Mouse (Mus musculus): ENCODE results near the gene Chst1.

Chst1 gene

DNA sequence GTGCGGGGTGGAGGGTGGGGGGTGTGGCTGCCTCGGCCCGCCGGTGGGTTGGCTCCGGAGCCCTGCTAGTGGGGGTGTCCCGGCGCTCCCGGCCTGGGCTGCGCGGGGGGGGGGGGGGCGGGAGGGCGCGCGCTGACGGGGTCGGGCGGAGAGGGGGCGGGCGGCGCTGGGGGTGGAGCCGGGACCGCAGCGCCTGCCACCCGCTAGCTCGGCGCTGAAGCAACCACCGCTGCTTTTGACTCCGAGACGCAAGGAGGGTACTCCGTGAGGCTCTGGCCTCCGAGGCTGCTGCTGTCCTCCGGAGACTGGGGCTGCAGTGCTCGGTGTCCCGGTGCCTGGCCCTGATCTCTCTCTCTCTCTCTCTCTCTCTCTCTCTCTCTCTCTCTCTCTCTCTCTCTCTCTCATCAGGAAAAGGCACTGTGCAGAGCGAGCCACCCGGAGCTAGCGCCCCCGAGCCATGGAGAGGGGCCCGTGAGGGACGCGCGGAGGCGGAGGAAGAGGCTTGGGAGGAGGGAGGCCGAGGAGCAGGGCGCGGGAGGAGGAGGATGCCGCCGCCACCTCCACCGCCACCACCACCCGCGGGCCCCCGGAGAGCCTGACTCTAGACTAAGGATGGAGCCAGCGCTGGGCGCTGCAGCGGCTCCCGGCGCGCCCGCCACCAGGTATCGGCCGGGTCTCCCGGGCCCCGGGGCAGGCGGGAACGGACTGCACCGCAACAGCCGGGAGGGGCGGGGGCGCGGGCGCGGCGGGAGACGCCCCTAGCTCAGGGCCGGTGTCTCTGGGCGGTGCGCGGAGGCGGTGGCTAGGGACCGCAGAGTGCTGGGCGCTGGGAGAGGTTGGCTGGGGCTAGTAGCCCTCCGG is at the start of gene Chst1:
Gene Chst1 (plus strand): TSS at position 221 of the 861 bp plus-strand sequence.
- DNase-seq (ENCODE audit: low read depth), result peak; percentile 5

DNA sequence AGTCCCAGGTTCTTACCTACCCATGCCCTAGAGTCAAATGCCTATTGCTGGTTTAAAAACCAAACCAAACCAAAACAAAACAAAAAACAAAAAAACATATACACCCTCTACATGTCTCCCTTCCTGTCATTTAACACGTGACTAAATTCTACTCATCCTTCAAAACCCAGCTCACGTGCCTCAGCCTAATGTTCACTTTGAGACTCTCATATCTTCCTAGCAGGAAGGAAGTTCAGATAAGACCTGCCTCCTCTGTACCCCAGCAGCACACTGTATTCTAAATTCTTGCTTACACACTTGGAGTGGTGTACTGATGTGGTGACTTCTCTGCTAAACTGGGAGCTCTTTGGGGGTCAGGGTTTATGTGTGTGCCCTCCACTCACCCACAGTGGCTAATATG is 49.5 kb upstream of the Chst1 start:
- DNase-seq (ENCODE audit: low read depth), result peak; percentile 9

DNA sequence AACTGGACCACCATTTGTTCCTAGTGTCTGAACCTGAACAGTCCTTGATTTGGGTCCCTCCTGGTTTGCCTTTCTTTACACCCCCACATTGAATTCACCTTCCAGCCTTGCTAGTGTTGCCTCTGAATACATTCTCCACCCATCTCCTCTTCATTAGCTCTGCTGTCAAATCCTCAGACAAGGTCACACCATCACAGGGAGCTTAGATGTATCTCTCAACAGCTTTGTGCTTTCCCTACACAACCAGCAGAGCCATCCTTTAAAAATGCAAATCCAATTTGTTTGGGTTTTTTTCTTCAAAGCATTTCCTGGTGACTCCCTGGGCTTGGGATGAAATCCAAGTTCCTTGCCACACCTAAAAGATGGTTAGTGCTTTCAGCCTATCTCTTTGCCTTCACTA is 45.0 kb upstream of the Chst1 start:
- DNase-seq (ENCODE audit: low read depth), result no peak

DNA sequence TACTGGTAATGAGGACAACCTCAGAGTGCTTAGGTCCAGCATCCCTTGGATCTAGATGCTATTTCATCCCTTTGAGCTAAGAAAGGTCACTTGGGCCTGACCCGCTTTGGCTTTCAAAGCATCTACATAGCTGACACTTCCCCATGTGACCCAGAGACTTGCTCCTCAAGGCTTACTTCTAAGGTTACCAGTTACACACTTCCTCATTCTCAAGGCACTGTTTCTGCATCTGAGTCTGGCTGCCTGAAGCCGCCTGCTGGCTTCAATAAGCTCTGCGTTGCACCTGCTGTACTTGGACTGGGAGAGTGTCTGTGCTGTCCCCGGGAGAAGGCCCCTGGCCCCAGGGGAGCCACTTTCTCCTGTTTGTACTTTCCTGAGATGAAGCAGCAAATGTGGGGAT is 36.6 kb upstream of the Chst1 start:
- no peak for DNase-seq (ENCODE audit: low read depth)

DNA sequence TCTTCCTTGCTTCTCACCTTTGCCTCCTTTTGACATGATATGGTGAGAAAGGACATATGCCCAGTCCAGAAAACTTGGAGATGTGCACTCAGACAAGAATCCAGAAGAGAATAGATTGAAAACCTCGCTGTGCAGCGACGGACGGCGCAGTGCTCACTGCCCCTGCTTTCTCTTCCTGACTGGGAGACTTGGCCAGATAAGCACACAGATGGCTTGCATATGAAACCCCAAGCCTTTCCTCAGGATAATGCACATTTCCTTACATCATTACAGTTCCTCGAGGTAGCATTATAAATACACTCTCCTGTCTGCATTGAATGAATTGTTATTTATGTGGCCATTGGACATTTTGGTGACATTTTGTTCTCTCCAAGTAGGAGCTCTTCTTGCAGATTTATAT is 28.9 kb upstream of the Chst1 start:
- DNase-seq (ENCODE audit: low read depth), result no peak

DNA sequence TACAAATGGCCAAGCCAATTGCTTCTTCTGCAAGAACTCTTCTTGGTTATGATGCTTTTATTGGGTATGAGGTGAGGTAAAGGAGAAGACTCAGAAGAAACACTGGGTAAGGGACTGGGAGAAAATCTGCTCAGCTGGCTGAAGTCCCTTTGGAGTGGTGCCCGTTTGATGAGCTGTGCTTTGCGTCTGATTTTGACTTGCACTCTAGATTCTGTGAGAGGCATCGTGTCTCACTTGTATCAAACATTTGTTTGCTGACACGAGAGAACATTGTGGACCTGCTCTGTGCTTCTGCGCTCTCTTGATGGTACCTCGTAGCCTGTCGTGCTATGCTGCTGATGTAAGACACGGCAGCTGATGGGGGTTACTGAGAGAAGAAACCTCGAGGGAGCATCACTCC is 21.7 kb upstream of the Chst1 start:
- DNase-seq (ENCODE audit: low read depth), result no peak

DNA sequence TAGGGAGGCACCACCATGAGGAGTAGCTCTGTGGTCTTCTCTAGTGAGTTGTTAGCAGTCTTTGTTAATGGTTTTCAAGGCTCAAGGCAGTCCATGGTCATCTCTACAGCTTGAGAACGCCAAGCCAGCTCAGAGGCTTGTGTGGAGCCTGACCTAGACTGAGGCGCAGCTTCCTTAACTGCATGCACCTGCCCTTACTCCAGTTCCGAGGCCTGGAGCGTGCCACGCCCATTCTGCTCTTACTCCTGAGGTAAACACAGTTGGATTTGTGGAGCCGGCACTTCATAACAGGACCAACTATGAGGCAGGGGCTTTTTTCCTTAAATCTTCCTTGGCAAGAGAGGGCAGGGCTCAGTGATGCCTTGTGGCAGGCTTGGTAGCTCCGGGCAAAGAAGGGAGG is 18.2 kb upstream of the Chst1 start:
- DNase-seq (ENCODE audit: low read depth), result no peak

DNA sequence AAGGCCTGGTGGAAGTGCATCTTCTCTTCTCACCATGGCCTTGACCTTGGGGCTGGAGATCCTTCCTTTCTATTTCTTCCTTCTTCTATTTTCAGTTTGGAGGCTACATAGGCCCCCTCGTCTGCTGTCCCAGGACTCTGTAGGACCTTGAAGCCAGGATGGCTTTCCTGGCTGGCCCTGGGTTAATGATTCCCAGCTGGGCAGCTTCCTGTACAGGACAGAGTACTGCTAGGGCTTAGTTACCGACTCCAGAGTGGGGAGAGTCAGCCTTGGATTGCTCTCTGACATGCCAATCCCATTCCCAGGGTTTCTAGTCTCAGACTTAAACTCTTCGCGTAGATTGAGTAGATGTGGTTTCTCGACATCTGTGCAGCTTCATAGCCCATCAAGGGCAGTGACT is 16.9 kb upstream of the Chst1 start:
- no peak for DNase-seq (ENCODE audit: low read depth)

DNA sequence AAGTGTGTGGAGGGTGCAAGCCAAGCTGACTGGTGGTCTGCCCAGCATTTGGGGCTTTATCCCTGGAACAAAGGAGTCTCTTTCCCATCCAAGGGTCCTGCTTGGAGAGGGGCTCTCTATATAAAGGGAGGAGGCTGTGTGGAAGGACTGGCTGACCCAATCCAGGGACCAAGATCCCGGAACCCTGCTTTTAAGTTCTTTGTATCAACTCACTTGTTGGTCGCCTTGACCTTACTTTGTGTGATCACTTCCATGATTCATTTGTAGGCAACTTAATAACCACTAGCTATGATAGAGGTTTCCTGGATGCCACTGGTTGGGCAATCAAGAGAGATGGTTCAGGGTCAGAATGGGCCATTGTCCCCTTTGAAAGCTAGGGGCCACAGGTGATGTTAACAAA is 11.7 kb upstream of the Chst1 start:
- DNase-seq (ENCODE audit: low read depth), result no peak

DNA sequence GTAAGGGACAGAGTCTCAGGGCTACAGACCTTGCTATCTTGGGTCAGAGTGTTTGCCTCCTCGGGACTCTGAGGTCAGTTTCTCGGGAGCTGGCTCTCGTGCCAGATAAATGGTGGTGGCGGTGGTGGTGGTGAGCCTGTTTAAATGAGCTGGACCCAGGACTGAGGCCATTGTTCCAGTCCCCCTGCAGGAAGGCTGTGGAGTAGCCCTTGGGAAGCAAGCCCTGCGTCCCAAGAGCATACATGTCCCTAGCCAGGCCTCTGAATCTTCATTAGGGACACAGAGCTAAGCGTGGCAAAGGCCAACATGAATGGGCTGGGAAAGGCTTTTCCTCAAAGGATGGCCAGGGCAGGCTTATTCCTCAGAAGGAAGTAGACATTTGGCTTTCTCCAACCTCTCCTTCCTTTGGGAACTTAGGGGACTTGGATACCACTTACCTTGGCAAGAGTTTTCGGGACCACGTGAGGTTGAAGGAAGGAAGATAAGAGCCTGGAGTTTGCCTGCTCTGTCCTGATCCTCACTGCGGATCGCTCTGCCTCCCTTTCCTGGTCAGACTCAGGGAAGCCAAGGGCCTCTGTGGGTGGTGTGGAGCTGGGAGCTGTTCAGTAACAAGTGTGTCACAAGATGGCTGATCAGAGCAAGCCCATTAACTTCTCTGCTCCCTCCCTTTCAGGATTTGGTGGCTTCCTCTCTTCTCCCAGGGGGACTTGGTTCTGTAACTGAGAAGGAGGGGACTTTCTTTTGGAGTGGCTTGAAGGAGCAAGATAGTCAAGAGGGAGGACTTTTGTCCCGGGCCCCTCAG is 4.4 kb upstream of the Chst1 start:
- DNase-seq (ENCODE audit: low read depth), result no peak

DNA sequence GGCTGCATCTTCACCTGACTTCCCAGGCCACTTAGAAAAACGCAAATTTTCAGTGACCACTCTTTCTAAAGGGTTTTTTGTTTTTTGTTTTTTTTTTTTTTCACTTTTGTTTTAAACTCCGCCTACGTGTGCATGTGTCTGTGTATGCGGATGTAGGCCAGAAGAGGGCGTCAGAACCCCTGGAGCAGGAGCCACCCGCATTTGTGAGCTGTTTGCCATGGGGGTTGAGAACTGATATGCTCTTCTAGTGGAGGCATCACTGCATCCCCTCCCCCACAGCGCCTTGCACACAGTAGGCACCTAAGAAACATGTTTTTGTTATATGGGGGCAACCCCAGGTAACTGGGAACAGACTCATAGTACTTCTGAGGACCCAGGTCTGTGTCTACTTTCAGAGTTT is 2.2 kb upstream of the Chst1 start:
- DNase-seq (ENCODE audit: low read depth), result peak; percentile 4

DNA sequence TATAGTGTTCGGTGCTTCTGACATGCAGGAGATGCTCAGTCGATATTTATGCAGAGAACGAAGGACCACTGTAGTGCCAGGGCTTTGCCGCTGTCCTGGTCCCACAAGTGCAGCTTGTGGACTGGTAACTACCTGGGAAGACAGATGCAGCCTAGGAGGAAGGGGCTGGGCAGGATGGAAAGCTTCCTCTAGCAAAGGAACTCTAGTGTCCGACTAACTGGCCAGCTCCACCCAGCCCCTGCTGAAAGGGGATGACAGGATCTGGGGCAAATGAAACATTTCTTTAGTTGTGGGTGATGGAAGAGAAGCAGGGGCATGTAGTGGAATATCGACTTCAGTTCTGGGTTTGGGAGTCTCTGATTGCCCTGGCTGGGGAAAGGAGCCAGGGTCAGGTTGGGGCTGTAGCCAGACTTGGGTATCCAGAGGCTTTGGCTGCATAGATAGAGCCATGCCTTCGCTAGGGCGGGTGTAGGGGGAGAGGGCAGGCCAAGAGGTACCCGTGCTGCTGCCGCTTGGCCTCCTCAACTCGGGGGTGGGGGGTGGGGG is 493 bp upstream of the Chst1 start:
- DNase-seq (ENCODE audit: low read depth), result no peak

DNA sequence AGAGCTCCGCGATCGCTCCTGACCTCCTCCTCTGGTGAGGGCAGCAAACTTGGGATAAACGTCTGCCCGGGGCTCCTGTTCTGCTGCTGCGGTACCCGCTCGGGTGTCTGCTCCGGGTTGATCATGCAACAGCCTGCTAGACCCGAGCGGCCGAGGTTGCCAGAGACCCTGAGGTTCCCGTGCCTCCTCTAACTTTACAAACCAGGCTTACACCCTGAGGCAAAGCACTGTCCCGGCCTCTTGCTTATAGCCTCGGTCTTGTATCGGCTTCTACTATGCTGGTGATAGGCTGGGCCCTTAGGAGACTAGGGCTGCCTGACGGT is 802 bp downstream of the Chst1 start:
- no peak for DNase-seq (ENCODE audit: low read depth)

DNA sequence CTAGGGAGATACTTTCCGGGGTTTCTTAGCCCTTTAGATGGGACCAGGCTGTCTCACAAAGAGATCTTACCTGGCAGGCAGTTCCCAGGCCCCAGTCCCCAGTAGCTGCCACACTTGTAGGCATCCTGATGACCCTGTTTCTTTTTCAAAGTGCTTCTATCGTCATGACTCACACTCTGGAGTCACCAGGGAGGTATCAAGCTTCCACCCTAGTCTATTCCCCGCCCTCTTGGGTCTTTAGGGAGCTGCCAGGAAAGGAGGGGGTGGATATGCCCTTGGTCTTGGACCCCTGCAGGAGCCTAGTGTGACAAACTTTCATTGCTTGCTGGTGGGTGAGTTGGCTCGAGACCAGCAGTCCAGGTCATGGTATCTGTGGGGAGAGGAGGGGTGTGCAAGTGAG is 1.7 kb downstream of the Chst1 start:
- DNase-seq (ENCODE audit: low read depth), result no peak

DNA sequence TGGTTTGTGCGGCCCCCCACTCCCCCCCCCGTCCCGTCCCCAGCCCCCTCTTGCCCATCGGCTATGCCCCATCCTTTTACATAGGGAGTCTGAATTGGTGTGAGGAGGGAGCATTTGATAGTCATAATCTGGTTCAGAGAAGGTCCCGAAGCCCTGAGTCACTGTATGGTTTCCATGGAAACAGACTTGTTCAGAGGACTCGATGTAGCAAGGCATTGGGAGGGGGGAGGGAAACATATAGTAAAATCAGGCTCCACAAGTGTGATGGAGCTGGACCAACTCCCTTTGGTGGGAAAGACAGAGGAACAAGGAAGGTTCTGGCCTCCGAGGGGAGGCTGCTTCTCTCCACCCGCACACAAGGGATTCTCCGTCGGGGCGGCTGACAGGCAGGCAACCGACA is 2.6 kb downstream of the Chst1 start:
- DNase-seq (ENCODE audit: low read depth), result no peak

DNA sequence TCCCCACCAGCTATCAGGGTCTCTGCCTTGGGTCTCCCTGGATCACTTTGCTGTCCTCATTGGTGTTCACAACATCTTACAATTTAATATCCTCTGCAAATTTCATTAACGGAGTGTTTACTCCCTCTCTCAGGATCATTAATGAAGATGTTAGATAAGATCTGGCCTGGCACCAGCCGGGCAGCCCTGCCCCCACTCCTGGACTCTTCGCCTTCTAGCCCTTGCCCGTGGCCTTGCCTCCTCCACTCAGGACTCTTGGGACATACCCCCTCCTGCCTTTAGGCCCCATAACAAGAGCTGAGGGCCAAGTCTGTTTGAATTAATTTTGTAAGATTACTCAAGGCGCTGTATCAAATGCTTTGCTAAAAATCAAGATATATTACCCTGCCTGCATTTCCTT is 4.1 kb downstream of the Chst1 start:
- DNase-seq (ENCODE audit: low read depth), result no peak

DNA sequence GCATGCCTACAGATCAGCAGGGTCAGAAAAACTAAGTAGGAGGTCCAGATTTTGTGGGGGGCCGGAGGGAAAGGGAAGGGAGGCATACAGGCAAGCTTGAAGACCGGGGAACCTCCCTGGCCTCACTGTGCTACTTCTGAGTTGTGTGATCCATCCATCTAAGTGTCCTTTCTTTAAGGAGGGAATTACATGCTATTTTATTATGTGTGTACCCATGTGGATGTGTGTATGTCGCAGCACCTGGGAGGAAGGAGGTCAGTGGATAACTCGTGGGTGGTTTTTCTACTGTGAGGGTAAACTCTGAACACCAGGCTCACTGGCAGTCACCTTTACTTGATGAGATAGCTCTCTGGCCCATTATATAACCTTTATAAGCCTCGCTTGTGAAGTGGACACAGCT is 5.1 kb downstream of the Chst1 start:
- no peak for DNase-seq (ENCODE audit: low read depth)

DNA sequence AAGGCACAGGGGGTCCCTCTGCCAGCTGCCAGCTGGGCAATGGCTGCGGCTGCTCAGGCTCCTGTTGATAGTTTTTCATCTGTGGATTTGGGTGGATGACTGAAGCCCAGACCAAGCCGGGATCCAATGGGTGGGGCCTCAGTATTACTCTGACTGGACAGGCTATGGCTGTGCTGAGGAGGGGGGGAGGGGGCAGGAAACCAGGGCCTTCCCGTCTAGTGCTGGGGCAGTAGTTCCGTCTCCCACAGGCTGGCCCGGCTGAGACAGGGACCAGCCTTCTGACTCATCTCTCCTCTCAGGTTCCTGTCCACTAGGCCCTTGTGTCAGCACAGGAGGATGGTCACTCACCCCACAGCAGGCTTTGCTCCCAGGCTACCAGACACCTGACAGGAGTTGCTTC is 6.5 kb downstream of the Chst1 start:
- DNase-seq (ENCODE audit: low read depth), result no peak

DNA sequence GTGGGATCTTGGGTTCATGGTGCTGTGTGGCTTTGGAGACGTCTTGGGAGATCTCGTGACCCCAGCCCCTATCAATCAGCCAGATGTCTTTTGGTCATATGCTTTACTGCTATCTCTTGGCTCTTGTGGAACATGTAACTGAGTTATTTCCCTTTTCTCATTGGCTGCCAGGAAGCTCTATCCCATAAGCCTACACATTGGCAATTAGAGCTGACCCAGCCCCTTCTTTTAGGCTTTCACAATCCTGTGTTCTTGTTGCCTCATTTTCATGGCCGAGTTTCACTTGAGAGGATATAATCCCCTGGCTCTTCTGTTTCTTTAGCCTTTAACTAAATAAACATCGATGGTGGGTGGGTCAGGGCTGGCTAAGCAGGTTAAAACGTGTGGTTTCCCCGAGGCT is 7.6 kb downstream of the Chst1 start:
- no peak for DNase-seq (ENCODE audit: low read depth)

DNA sequence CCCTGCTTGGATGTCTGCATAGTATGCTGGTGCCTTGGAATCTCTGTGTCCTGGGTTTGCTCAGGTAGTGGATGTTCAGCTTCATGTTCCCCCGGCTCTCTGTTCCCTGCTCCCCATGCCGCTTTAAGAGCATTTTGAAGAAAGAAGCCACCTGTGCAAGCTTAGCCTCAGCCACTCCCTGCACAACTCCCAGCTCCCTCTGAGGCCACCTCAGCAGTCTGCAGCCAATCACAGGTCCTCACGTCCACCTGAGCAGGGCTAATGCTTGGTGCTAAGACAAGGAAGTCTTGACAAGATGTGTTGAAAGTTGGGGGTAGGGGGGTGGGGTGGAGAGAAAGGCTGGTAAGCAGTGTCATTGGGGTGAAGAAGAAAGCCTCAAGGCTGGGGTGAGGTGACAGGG is 8.1 kb downstream of the Chst1 start:
- DNase-seq (ENCODE audit: low read depth), result no peak

DNA sequence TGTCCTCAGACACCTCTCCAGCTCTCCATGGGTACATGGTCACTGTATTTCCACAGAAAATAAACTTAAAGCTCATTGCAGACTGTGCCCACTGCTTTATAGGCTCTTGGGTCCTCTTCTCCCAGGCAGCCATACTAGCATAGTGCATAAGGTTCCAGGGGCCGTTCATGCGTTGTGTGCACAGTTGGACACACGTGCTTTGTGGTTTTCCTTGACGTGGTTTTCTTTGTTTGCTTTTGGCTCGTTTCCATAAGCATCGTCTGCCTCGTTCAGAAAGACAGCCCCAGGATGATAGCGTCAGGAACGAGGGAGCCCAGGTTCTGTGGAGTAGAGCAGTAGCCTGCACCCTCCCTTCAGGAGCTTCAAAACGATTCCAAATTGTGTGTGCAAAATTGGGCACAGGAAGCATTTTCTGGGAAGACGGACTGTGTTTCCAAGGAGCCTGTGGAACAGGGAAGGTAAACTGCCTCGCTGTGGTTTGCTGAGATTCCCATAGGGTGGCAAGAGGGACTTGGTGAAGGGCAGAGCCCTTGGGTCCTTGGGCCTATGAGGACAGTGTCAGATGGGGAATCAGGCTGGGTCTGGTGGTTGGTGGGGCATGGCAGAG is 8.6 kb downstream of the Chst1 start:
- no peak for DNase-seq (ENCODE audit: low read depth)

DNA sequence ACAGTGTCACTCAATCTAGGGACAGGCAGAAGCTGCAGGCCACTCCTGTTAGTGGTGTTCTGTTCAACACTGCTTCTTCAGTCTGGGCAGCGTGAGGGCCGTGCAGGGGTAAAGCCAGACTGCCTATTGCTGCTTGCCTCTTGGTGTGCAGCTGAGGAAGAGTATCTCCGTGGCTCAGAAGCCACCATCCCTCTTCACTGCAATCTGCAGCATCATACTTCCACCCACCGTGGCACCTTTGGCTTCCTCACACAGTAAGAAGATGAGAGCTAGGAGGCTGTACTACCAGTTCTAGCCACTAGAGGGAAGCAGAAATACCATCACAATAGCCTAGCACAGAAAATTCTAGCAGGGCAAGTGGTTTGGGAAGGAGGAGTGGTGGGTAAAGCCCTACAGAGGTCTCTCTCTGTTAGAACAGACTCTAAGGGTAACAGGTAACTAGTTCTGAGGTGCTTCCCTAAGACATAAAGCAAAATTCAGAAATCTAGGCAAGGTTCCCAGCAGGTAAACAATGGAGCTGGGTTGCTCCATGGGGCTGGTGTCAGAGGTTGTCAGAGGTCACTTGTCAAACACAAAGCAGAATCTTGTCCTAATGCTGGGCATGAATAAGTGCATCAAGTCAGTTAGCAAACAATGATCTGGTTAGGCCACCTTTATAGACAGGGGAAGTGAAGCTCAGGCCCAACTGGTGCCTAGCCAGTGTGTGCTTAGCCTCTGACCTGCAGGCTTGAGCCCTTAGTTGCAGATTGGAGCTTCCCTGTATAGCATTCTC is 9.5 kb downstream of the Chst1 start:
- DNase-seq (ENCODE audit: low read depth), result peak; percentile 79

All from induced T-regulatory cell, adult 2 months (primary cell).